19 mouse cellular contexts compared by ENCODE assay signal in genomic region chr4:107962792-107963191, GRCm38 (mm10). TPM values are rescaled to one million over a fixed set of nuclear protein-coding genes. Genes with fewer than 3 reads are reported as not detected.
A peak's percentile ranks its signal among the peaks of the same experiment; 100 is the strongest.
DNase-seq lines count a peak whose midpoint lies in the region; ATAC-seq and TF ChIP-seq lines count a peak whose summit lies in the region.
"Had no signal": no experiment of that assay in that cellular context is flagged by ENCODE, and none has a peak within 500 bp of the region (broad histone marks: within the 10 kb centered on the region; RNA-seq: fewer than 3 reads in every experiment).

No protein-coding gene starts in this region.

- TF ChIP-seq POLR2A in heart, adult 2 months (IDR thresholded peaks at IDR 0.05; ENCODE audit: insufficient read depth, low read depth, low read length), result no peak

- intact Hi-C loops in heart, adult 2 months (cut with DNase I), result loop anchor here (2.0 kb wide), 1 partner anchor 52 kb away; no protein-coding TSS in a partner anchor
- intact Hi-C loops in heart, postnatal 14 days (cut with DNase I), result no loop called here
- intact Hi-C loops in heart, postnatal 10 days (cut with DNase I), result no loop called here

- peaks cover 8% of the 10 kb centered on the region for H3K4me1 ChIP-seq in heart, adult 2 months (ENCODE audit: control insufficient read depth, insufficient read depth, low read length)
- H3K4me1 ChIP-seq in heart, embryonic 16.5 days (ENCODE audit: control insufficient read depth, insufficient read depth, low read length), result peaks cover 14% of the 10 kb centered on the region

- no peak overlapping the region for H3K4me3 ChIP-seq in heart, adult 2 months
- H3K4me3 ChIP-seq in heart, embryonic 16.5 days (ENCODE audit: low read length), result no peak overlapping the region
- H3K4me3 ChIP-seq: embryonic facial prominence, embryonic 12.5 days; kidney, embryonic 15.5 days; limb, embryonic 10.5 days had no signal

- H3K27me3 ChIP-seq in heart, adult 2 months (ENCODE audit: control insufficient read depth, insufficient read depth, low read length), result no peaks in the 10 kb centered on the region
- no peaks in the 10 kb centered on the region for H3K27me3 ChIP-seq in heart, embryonic 16.5 days (ENCODE audit: control insufficient read depth, insufficient read depth, low read length)
- H3K27me3 ChIP-seq: embryonic facial prominence, embryonic 12.5 days; kidney, embryonic 15.5 days had no signal

- no peaks in the 10 kb centered on the region for H3K36me3 ChIP-seq in heart, adult 2 months (ENCODE audit: control insufficient read depth, insufficient read depth, low read length)
- H3K36me3 ChIP-seq in heart, embryonic 16.5 days (ENCODE audit: control insufficient read depth, insufficient read depth), result no peaks in the 10 kb centered on the region
- H3K36me3 ChIP-seq: embryonic facial prominence, embryonic 12.5 days; kidney, embryonic 15.5 days; limb, embryonic 10.5 days had no signal

- ATAC-seq in heart, embryonic 16.5 days (replicated peaks; ENCODE audit: extremely low read depth, insufficient read depth, low FRiP score), result no peak
- ATAC-seq: intestine, postnatal 0 days; liver, postnatal 0 days had no signal

- TF ChIP-seq EP300 in heart, adult 2 months (IDR thresholded peaks at IDR 0.05; ENCODE audit: insufficient read depth, low read depth, low read length), result no peak

- no peak for DNase-seq in heart, adult 2 months
- no peak for DNase-seq in heart, postnatal 14 days
- DNase-seq in heart, postnatal 10 days, result no peak
- peak; percentile 38 for DNase-seq in retina, postnatal 1 day
- DNase-seq in retina, embryonic 14.5 days (ENCODE audit: low spot score), result no peak
- DNase-seq in MN1 (ENCODE audit: low spot score), result no peak
- DNase-seq: B cell, adult 2 months; cerebellum, adult 9-11 months; kidney, postnatal 4 days; liver, postnatal 0 days; thymus, postnatal 14 days had no signal

- WGBS in heart, adult 2 months, result 82% methylated on average over 2 of the region's 2 CpGs
- WGBS in heart, embryonic 16.5 days, result 92% methylated on average over 2 of the region's 2 CpGs

- no peaks in the 10 kb centered on the region for H3K79me2 ChIP-seq in heart, adult 2 months (replicated peaks; ENCODE audit: control insufficient read depth, insufficient read depth, low read length)

- peak overlapping the region; percentile 81 for H3K27ac ChIP-seq in heart, adult 2 months
- H3K27ac ChIP-seq in heart, embryonic 16.5 days (ENCODE audit: low read length), result peak overlapping the region; percentile 93
- H3K27ac ChIP-seq: embryonic facial prominence, embryonic 12.5 days; hindbrain, embryonic 14.5 days; kidney, embryonic 15.5 days; limb, embryonic 10.5 days had no signal

- TF ChIP-seq CTCF in heart, adult 2 months (IDR thresholded peaks at IDR 0.05), result no peak

- no peak overlapping the region for H3K9ac ChIP-seq in heart, adult 2 months (ENCODE audit: low read depth, low read length)
- no peak overlapping the region for H3K9ac ChIP-seq in heart, embryonic 16.5 days (ENCODE audit: low read length)
- H3K9ac ChIP-seq: embryonic facial prominence, embryonic 12.5 days; hindbrain, embryonic 14.5 days; kidney, embryonic 15.5 days; liver, postnatal 0 days had no signal

- no peak overlapping the region for H3K4me2 ChIP-seq in heart, embryonic 16.5 days (ENCODE audit: low read depth, low read length)
- H3K4me2 ChIP-seq: embryonic facial prominence, embryonic 12.5 days; hindbrain, embryonic 14.5 days; kidney, embryonic 15.5 days; midbrain, embryonic 11.5 days had no signal

- no peaks in the 10 kb centered on the region for H3K9me3 ChIP-seq in heart, embryonic 16.5 days (replicated peaks; ENCODE audit: control insufficient read depth, low read length)
- H3K9me3 ChIP-seq: embryonic facial prominence, embryonic 12.5 days; kidney, embryonic 15.5 days; limb, embryonic 10.5 days had no signal

RNA-seq across cellular contexts. Expression of gene Slc1a7, which starts 5.3 kb away (rescaled TPM):
- under 1 TPM; 0.21 to 0.32 TPM for total RNA-seq in heart, adult 2 months (2021)
- 1.2 and 1.9 TPM in 2 replicates for polyA plus RNA-seq in heart, adult 2 months (2012; rRNA removed)
- under 1 TPM; 0.07 to 0.14 TPM for total RNA-seq in heart, postnatal 14 days (2021)
- polyA plus RNA-seq in heart, embryonic 16.5 days (2015; fragmentation: Nextera tagmentation; extraction: Ambion mirVana), result 0.05 TPM in 1 of 2 replicates, not detected in the other
- under 1 TPM in 1 of 2 experiments, not detected in 1; 0.10 TPM for total RNA-seq in heart, postnatal 10 days (2021)
- total RNA-seq: gastrocnemius, postnatal 4 days had no signal
- polyA plus RNA-seq: embryonic facial prominence, embryonic 12.5 days; kidney, embryonic 15.5 days; limb, embryonic 10.5 days; liver, postnatal 0 days; midbrain, embryonic 11.5 days had no signal

RNA-seq across cellular contexts. Expression of gene Cpt2, which starts 39.4 kb away (rescaled TPM):
- total RNA-seq in heart, adult 2 months (2021), result 100 to 1,000 TPM; 275 to 281 TPM
- 278 and 312 TPM in 2 replicates for polyA plus RNA-seq in heart, adult 2 months (2012; rRNA removed)
- 100 to 1,000 TPM; 257 to 276 TPM for total RNA-seq in heart, postnatal 14 days (2021)
- polyA plus RNA-seq in heart, embryonic 16.5 days (2015; fragmentation: Nextera tagmentation; extraction: Ambion mirVana), result 62.8 and 69.2 TPM in 2 replicates
- 100 to 1,000 TPM; 206 to 222 TPM for total RNA-seq in heart, postnatal 10 days (2021)
